In genomic region chr13:21142421-21142820, GRCm38 (mm10) we compare ENCODE assay signal across 1 mouse cellular context.
TF ChIP-seq lines count a peak whose summit lies in the region.

No protein-coding gene starts in this region.

TF ChIP-seq in MEL, 35 proteins besides CTCF, POLR2A, EP300 and RAD21:
- TF ChIP-seq SMC3 (IDR thresholded peaks at IDR 0.05; ENCODE audit: low read depth, low read length), result peak; percentile 53
- peak; percentile 47 for TF ChIP-seq ZC3H11A (IDR thresholded peaks at IDR 0.05; ENCODE audit: low read depth, low read length)
- no peak for TF ChIP-seq NRF1 (IDR thresholded peaks at IDR 0.05; ENCODE audit: insufficient read depth, low read depth, low read length, poor library complexity, severe bottlenecking)
TF ChIP-seq in MEL: peak in this region for 2.
